Mouse (Mus musculus): Measurements from ENCODE around the gene Nckap1l. TPM values are rescaled to one million over a fixed set of nuclear protein-coding genes. Genes with fewer than 3 reads are reported as not detected.

The Nckap1l gene
- polyA plus RNA-seq, 1 experiment from 2014 or later, result 3.2 TPM

DNA sequence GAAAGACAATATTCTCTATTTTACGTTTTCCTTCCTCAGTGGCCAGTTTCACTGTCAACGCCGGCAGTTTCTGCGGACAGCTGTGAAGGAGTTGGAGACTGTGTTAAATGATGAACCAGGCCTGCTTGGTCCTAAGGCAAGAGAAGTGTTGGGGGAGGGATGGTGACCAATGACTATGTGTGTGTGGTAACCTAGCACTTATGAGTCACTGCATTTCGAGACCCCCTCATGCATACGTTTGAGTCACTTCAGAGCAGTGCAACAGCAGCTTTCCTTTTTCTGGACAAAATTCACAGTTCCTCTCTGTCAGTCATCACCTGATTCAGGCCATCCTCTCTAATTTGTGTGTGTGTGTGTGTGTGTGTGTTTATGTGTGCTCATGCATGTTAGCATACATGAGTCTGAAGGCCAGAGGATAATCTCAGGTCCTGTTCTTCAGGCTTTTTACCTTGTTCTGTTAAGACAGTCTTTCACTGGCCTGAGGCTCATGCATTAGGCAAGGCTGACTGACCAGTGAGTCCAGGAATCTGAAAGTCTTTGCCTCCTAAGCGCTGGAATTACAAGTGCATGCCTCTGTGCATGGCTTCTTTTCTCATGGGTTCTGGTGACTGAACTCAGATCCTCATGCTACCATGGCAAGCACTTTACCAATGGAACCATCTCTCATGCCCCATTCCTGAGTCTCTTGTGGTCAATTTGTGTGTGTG, 18.0 kb downstream of the Nckap1l start:
- Histone ChIP-seq H3K27me3 (ENCODE audit: control insufficient read depth, insufficient read depth, low read length) (no peaks in the 10 kb centered on the region), H3K4me2 (replicated peaks; ENCODE audit: low read depth, low read length) (no peak overlapping the region), H3K27ac (ENCODE audit: low read length) (no peak overlapping the region), H3K9ac (replicated peaks; ENCODE audit: low read depth, low read length) (no peak overlapping the region), H3K36me3 (ENCODE audit: control insufficient read depth, insufficient read depth, low read length) (no peaks in the 10 kb centered on the region), H3K4me3 (ENCODE audit: low read depth, low read length) (no peak overlapping the region), H3K4me1 (ENCODE audit: control insufficient read depth, insufficient read depth, low read length) (0 out of 2 replicates have a peak, but pooled peaks cover 2% of the 10 kb centered on the region), H3K9me3 (ENCODE audit: control insufficient read depth, low read depth, low read length) (no peaks in the 10 kb centered on the region)
- 78% methylated on average over 7 of the region's 7 CpGs for WGBS
- no peak for ATAC-seq (ENCODE audit: insufficient number of reproducible peaks, insufficient read depth, low FRiP score, low read depth)

DNA sequence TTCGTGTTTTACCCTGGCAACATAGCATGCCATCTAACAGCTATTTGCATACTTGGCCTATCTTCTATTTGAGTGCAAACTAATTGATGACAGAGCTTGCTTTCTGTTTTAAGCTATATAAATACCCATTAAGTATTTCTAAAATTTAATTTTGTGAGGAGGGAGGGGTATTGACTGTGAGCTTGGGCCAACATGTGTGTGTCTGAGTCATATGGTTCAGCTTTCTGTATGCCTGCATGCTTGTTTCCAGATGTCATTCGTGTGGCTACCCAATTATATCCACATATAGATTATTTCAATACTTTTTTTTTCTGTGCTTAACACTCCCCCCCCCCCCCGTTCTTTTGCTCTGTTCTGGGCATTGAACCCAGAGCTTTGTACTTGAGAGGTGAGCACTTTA, 18.7 kb downstream of the Nckap1l start:
- Histone ChIP-seq H3K27ac (ENCODE audit: low read length) (no peak overlapping the region), H3K9ac (replicated peaks; ENCODE audit: low read depth, low read length) (no peak overlapping the region), H3K4me2 (replicated peaks; ENCODE audit: low read depth, low read length) (no peak overlapping the region), H3K4me3 (ENCODE audit: low read depth, low read length) (no peak overlapping the region), H3K4me1 (ENCODE audit: control insufficient read depth, insufficient read depth, low read length) (0 out of 2 replicates have a peak, but pooled peaks cover 2% of the 10 kb centered on the region), H3K27me3 (ENCODE audit: control insufficient read depth, insufficient read depth, low read length) (no peaks in the 10 kb centered on the region), H3K9me3 (ENCODE audit: control insufficient read depth, low read depth, low read length) (no peaks in the 10 kb centered on the region), H3K36me3 (ENCODE audit: control insufficient read depth, insufficient read depth, low read length) (no peaks in the 10 kb centered on the region)
- 77% methylated on average over 3 of the region's 3 CpGs for WGBS
- ATAC-seq (ENCODE audit: insufficient number of reproducible peaks, insufficient read depth, low FRiP score, low read depth), result no peak

DNA sequence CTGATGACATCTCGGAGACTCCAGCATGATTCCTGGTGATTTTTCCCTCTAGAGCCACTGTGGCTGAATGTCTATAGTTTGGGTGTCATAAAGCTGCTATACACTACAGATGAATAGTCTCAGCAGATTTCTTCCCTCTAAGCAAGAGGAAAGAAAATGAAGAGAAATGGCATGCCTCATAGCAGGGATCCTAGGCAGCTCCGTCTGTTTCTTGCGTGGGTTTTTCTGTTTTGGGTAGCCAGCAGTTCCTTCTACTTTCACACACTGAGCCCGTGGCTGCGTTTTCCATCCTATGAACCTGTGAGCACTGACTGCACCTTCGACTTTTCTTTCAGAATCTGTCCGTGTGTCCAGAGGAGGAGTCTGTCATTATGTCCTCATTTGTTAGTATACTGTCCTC, 19.6 kb downstream of the Nckap1l start:
- H3K9ac ChIP-seq (replicated peaks; ENCODE audit: low read depth, low read length), result no peak overlapping the region

DNA sequence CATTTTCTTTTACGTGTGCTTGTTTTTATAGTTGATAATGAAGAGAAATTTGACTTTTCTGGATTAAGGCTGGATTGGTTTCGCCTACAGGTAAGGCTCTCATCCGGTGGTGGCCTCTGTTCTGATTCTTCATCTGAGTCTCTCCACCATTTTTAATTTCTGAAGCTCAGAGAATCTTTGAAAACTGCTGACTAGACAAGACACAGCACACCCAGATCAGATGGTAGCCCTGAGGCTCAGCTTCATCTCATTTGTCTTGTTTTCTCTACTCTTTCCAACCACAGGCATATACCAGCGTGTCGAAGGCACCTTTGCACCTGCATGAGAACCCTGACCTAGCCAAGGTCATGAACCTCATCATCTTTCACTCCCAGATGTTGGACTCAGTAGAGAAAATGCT, 20.2 kb downstream of the Nckap1l start:
- Histone ChIP-seq H3K4me3 (ENCODE audit: low read depth, low read length) (no peak overlapping the region), H3K4me2 (replicated peaks; ENCODE audit: low read depth, low read length) (no peak overlapping the region), H3K36me3 (ENCODE audit: control insufficient read depth, insufficient read depth, low read length) (no peaks in the 10 kb centered on the region), H3K27me3 (ENCODE audit: control insufficient read depth, insufficient read depth, low read length) (no peaks in the 10 kb centered on the region), H3K9ac (replicated peaks; ENCODE audit: low read depth, low read length) (no peak overlapping the region), H3K27ac (ENCODE audit: low read length) (no peak overlapping the region), H3K9me3 (ENCODE audit: control insufficient read depth, low read depth, low read length) (no peaks in the 10 kb centered on the region), H3K4me1 (ENCODE audit: control insufficient read depth, insufficient read depth, low read length) (0 out of 2 replicates have a peak, but pooled peaks cover 2% of the 10 kb centered on the region)
- no peak for ATAC-seq (ENCODE audit: insufficient number of reproducible peaks, insufficient read depth, low FRiP score, low read depth)
- 79% methylated on average over 5 of the region's 5 CpGs for WGBS

More for the DNA sequence above, 19.6 kb downstream of the Nckap1l start:
- ATAC-seq (ENCODE audit: insufficient number of reproducible peaks, insufficient read depth, low FRiP score, low read depth), result no peak
- no peaks in the 10 kb centered on the region for H3K27me3 ChIP-seq (ENCODE audit: control insufficient read depth, insufficient read depth, low read length)
- WGBS, result 86% methylated on average over 7 of the region's 7 CpGs
- no peaks in the 10 kb centered on the region for H3K9me3 ChIP-seq (ENCODE audit: control insufficient read depth, low read depth, low read length)
- H3K4me1 ChIP-seq (ENCODE audit: control insufficient read depth, insufficient read depth, low read length), result 0 out of 2 replicates have a peak, but pooled peaks cover 2% of the 10 kb centered on the region
- H3K36me3 ChIP-seq (ENCODE audit: control insufficient read depth, insufficient read depth, low read length), result no peaks in the 10 kb centered on the region
- no peak overlapping the region for H3K27ac ChIP-seq (ENCODE audit: low read length)
- H3K4me3 ChIP-seq (ENCODE audit: low read depth, low read length), result no peak overlapping the region
- H3K4me2 ChIP-seq (replicated peaks; ENCODE audit: low read depth, low read length), result no peak overlapping the region

DNA sequence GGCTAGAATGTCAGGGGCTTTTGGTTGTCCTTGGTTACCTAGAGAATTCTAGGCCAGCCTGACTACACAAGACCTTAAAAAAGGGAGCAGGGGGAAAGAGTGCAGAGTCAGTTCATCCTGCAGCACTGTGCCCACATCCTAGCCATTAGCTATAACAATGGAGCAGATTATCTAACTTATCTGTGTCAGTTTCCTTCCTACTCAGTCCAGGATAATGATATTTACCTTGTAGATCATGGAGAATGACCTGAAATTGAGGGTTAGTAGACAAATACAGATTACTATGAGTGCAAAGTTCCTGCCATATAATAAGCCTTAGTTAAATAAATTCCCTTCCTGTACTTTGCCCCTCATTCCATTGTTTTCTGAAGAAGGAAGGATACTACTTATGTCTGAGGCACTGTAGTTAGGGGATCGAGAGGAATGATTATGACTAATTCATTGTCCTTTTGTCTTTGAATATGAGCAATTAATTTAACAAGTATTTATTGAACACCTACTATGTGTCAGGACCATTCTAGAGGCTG, 25.5 kb downstream of the Nckap1l start:
- H3K36me3 ChIP-seq (ENCODE audit: control insufficient read depth, insufficient read depth, low read length), result no peaks in the 10 kb centered on the region
- H3K27me3 ChIP-seq (ENCODE audit: control insufficient read depth, insufficient read depth, low read length), result no peaks in the 10 kb centered on the region
- H3K9me3 ChIP-seq (ENCODE audit: control insufficient read depth, low read depth, low read length), result no peaks in the 10 kb centered on the region
- H3K4me1 ChIP-seq (ENCODE audit: control insufficient read depth, insufficient read depth, low read length), result no peaks in the 10 kb centered on the region
- H3K4me3 ChIP-seq (ENCODE audit: low read depth, low read length), result no peak overlapping the region
- no peak overlapping the region for H3K4me2 ChIP-seq (replicated peaks; ENCODE audit: low read depth, low read length)
- H3K27ac ChIP-seq (ENCODE audit: low read length), result no peak overlapping the region
- no peak overlapping the region for H3K9ac ChIP-seq (replicated peaks; ENCODE audit: low read depth, low read length)
- WGBS, result 64% methylated on average over 1 of the region's 1 CpGs
- ATAC-seq (ENCODE audit: insufficient number of reproducible peaks, insufficient read depth, low FRiP score, low read depth), result no peak

DNA sequence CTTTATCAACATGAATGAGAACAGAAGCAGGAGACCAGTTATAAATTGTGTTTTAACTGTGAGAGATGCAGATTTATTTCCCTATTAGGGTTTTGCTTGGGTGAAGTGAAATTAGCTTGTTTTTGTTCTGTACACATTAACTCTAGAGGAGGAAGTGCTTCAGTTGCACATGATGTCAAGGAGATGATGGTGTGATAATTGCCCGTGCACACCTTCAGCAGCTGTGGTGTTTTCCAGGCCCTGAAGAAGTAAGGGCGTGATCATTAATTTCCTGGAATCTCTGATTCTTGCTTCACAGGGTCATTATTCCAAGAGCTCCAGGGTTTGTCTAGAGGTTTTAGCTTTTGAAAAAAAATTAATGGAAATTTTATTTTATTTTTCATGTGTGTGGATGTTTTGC, 26.5 kb downstream of the Nckap1l start:
- Histone ChIP-seq H3K4me1 (ENCODE audit: control insufficient read depth, insufficient read depth, low read length) (no peaks in the 10 kb centered on the region), H3K36me3 (ENCODE audit: control insufficient read depth, insufficient read depth, low read length) (no peaks in the 10 kb centered on the region), H3K27me3 (ENCODE audit: control insufficient read depth, insufficient read depth, low read length) (no peaks in the 10 kb centered on the region), H3K27ac (ENCODE audit: low read length) (no peak overlapping the region), H3K4me2 (replicated peaks; ENCODE audit: low read depth, low read length) (no peak overlapping the region), H3K9me3 (ENCODE audit: control insufficient read depth, low read depth, low read length) (no peaks in the 10 kb centered on the region), H3K9ac (replicated peaks; ENCODE audit: low read depth, low read length) (no peak overlapping the region), H3K4me3 (ENCODE audit: low read depth, low read length) (no peak overlapping the region)
- 60% methylated on average over 2 of the region's 2 CpGs for WGBS
- no peak for ATAC-seq (ENCODE audit: insufficient number of reproducible peaks, insufficient read depth, low FRiP score, low read depth)

DNA sequence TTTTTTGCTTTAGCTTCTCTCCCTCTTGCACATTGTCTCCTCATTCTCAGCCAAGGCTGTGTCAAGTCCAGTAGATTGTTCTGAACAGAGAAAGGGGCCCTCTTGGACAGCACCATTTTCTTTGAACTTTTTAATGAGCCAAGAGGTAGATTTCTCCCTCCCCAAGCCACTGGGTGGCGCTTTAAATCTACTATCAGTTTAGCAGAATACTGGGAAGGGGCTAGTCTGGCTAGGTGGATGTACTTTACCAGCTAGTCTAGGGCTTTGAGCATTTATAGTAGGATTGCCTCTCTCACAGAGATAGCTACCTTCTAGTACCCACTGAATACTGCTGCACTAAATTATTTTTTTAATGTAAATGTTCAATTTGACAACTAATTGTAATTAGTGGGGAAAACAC, 28.9 kb downstream of the Nckap1l start:
- H3K4me1 ChIP-seq (ENCODE audit: control insufficient read depth, insufficient read depth, low read length), result 0 out of 2 replicates have a peak, but pooled peaks cover 2% of the 10 kb centered on the region
- no peak for ATAC-seq (ENCODE audit: insufficient number of reproducible peaks, insufficient read depth, low FRiP score, low read depth)

DNA sequence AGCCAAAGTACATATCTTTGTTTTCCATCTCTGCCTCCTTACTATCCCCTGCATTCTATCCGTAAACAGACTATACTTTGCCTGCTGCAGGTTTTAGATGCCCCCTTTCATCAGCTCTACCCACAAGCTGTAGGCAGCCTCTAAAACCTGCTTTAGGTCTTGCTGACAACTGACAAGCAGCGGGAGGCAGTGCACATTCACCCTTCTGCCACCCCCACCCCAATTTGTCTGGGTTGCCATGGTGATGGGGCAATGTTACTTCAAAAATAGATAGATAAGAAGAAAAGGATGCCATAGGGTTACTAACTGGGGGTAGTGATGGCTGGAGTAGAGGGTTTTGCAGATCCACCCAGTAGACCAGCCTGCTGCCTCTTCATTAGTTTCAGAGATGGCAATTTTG, 30.9 kb downstream of the Nckap1l start:
- H3K27me3 ChIP-seq (ENCODE audit: control insufficient read depth, insufficient read depth, low read length), result no peaks in the 10 kb centered on the region
- no peak for ATAC-seq (ENCODE audit: insufficient number of reproducible peaks, insufficient read depth, low FRiP score, low read depth)
- no peak overlapping the region for H3K27ac ChIP-seq (ENCODE audit: low read length)
- 0 out of 2 replicates have a peak, but pooled peaks cover 3% of the 10 kb centered on the region for H3K4me1 ChIP-seq (ENCODE audit: control insufficient read depth, insufficient read depth, low read length)
- H3K36me3 ChIP-seq (ENCODE audit: control insufficient read depth, insufficient read depth, low read length), result no peaks in the 10 kb centered on the region
- H3K9ac ChIP-seq (replicated peaks; ENCODE audit: low read depth, low read length), result no peak overlapping the region
- H3K4me2 ChIP-seq (replicated peaks; ENCODE audit: low read depth, low read length), result no peak overlapping the region
- 54% methylated on average over 2 of the region's 2 CpGs for WGBS
- H3K4me3 ChIP-seq (ENCODE audit: low read depth, low read length), result no peak overlapping the region
- no peaks in the 10 kb centered on the region for H3K9me3 ChIP-seq (ENCODE audit: control insufficient read depth, low read depth, low read length)

More for the DNA sequence above, 28.9 kb downstream of the Nckap1l start:
- Histone ChIP-seq H3K27ac (ENCODE audit: low read length) (no peak overlapping the region), H3K27me3 (ENCODE audit: control insufficient read depth, insufficient read depth, low read length) (no peaks in the 10 kb centered on the region), H3K9ac (replicated peaks; ENCODE audit: low read depth, low read length) (no peak overlapping the region), H3K9me3 (ENCODE audit: control insufficient read depth, low read depth, low read length) (no peaks in the 10 kb centered on the region), H3K4me3 (ENCODE audit: low read depth, low read length) (no peak overlapping the region), H3K4me2 (replicated peaks; ENCODE audit: low read depth, low read length) (no peak overlapping the region), H3K36me3 (ENCODE audit: control insufficient read depth, insufficient read depth, low read length) (no peaks in the 10 kb centered on the region)
- 3% methylated on average over 1 of the region's 1 CpGs for WGBS
